Mouse (Mus musculus) heart, adult 2 months (tissue): ENCODE measurements around the gene Dpysl4. TPM values are rescaled to one million over a fixed set of nuclear protein-coding genes. Genes with fewer than 3 reads are reported as not detected.

Experiments
- DNase-seq, 2 experiments: peaks; one replicate each; pipeline ENCODE4 v3.0.0; 2021
- H3K27ac ChIP-seq: fragments of 200-600 bp; 2 replicates; pipeline ENCODE4 v1.8.1; 2022
- H3K27me3 ChIP-seq: fragments of 200-500 bp; 2 replicates; pipeline ENCODE4 v1.6.1; 2012; ENCODE audit warnings: mild to moderate bottlenecking, low read length, inconsistent platforms, mixed read lengths; ENCODE audit not compliant: control insufficient read depth, insufficient read depth
- H3K36me3 ChIP-seq: fragments of 200-500 bp; 2 replicates; pipeline ENCODE4 v1.6.1; 2012; ENCODE audit warnings: low read length, inconsistent platforms; ENCODE audit not compliant: control insufficient read depth, insufficient read depth
- H3K4me1 ChIP-seq: fragments of 200-500 bp; 2 replicates; pipeline ENCODE4 v1.6.1; 2011; ENCODE audit warnings: low read length; ENCODE audit not compliant: control insufficient read depth, insufficient read depth
- H3K4me3 ChIP-seq: fragments of 200-600 bp; 2 replicates; pipeline ENCODE4 v1.8.1; 2022
- H3K79me2 ChIP-seq: fragments of 200-500 bp; replicated peaks from 2 replicates; pipeline ENCODE4 v1.6.1; 2012; ENCODE audit warnings: mild to moderate bottlenecking, inconsistent platforms, low read length, moderate library complexity, mixed read lengths; ENCODE audit not compliant: control insufficient read depth, insufficient read depth
- H3K9ac ChIP-seq: fragments of 200-500 bp; 2 replicates; pipeline ENCODE4 v1.6.1; 2012; ENCODE audit warnings: low read depth, mild to moderate bottlenecking, control low read depth, inconsistent platforms, low read length, mixed read lengths
- CTCF ChIP-seq: fragments of 200-600 bp; IDR thresholded peaks from 2 replicates; pipeline ENCODE4 v1.8.1; 2022; ENCODE audit warnings: antibody characterized with exemption, mild to moderate bottlenecking, moderate library complexity
- EP300 ChIP-seq: fragments of 200-500 bp; IDR thresholded peaks from 2 replicates; pipeline ENCODE4 v1.6.1; 2011; ENCODE audit warnings: low read depth, low read length, control low read depth; ENCODE audit not compliant: insufficient read depth
- POLR2A ChIP-seq: fragments of 200-500 bp; IDR thresholded peaks from 2 replicates; pipeline ENCODE4 v1.6.1; 2011; ENCODE audit warnings: mild to moderate bottlenecking, low read depth, low read length, control low read depth; ENCODE audit not compliant: insufficient read depth
- WGBS: fragments of 180-500 bp; shearing (Covaris S2); methylation state at CpG from one replicate; pipeline ENCODE4 v1.1.7; 2018; 5-methylcytosine and 5-hydroxymethylcytosine counted together
- intact Hi-C: fragments of 180-260 bp; cut with DNase I; formaldehyde crosslinking; loops from one replicate; pipeline ENCODE4 v1.15.1; 2025
- polyA plus RNA-seq: library from polyadenylated mRNA; depleted of rRNA; stranded (reverse); fragments of >200 nt; gene quantifications from 2 replicates; pipeline ENCODE4 v1.2.3, GENCODE M21; 2012
- total RNA-seq, 2 experiments: library from RNA; stranded (reverse); gene quantifications; 2 replicates each; pipeline ENCODE4 v1.2.3; 2021

The Dpysl4 gene
- total and polyA plus RNA-seq, 3 experiments = 2.8 to 11.0 (median 3.9) TPM

GRCm38 (mm10) chr7:139086195-139087158, 676 bp downstream of the Dpysl4 start:
- Histone ChIP-seq H3K4me3 (peak overlapping the region; percentile 50), H3K36me3 (no peaks in the 10 kb centered on the region), H3K27ac (peak overlapping the region; percentile 49; the same call in 1 of the 2 replicates), H3K9ac (peak overlapping the region; percentile 76), H3K4me1 (peaks cover 3% of the 10 kb centered on the region; the same call in 1 of the 2 replicates), H3K79me2 (no peaks in the 10 kb centered on the region), H3K27me3 (no peaks in the 10 kb centered on the region)
- intact Hi-C loops = no loop called here
- WGBS = 4% methylated on average over 61 of the region's 61 CpGs
- TF ChIP-seq EP300 (no peak), POLR2A (no peak), CTCF (no peak)
- DNase-seq = peak; percentile 18 to 59

DNA sequence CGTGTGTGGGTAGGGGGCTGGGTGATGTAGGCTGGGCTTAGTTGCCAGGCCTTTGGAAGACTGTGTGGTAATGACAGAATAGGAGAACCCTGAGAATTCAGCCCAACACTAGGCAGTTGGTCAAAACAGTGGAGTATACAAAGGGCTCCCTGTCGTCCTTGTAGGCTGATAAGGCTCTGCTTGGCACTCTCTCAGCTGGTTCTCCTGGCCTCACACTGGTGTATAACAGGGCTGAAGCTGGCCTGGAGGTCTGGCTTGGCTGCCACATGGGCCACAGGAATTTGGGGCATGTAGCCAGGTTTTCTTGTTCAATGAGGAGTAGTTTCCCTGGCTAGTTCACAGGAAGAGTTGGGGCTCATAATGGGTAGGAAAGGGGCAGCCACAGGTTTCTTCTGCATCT, 2.0 kb downstream of the Dpysl4 start:
- 51% methylated on average over 2 of the region's 2 CpGs for WGBS
- H3K27me3 ChIP-seq = no peaks in the 10 kb centered on the region

GRCm38 (mm10) chr7:139089892-139090874, 4.4 kb downstream of the Dpysl4 start:
- WGBS = 80% methylated on average over 12 of the region's 12 CpGs
- Histone ChIP-seq H3K27me3 (no peaks in the 10 kb centered on the region), H3K79me2 (no peaks in the 10 kb centered on the region), H3K4me1 (peaks cover 3% of the 10 kb centered on the region; the same call in 1 of the 2 replicates), H3K9ac (no peak overlapping the region), H3K27ac (no peak overlapping the region), H3K36me3 (no peaks in the 10 kb centered on the region), H3K4me3 (no peak overlapping the region)
- DNase-seq = no peak
- no peak for TF ChIP-seq POLR2A
- no peak for TF ChIP-seq CTCF
- TF ChIP-seq EP300 = no peak
- intact Hi-C loops = no loop called here

More for the DNA sequence above, 2.0 kb downstream of the Dpysl4 start:
- peak; percentile 28 to 68 for DNase-seq
- peaks cover 3% of the 10 kb centered on the region; the same call in 1 of the 2 replicates for H3K4me1 ChIP-seq
- no peak overlapping the region for H3K9ac ChIP-seq
- intact Hi-C loops = no loop called here
- no peak overlapping the region for H3K27ac ChIP-seq
- H3K79me2 ChIP-seq = no peaks in the 10 kb centered on the region
- TF ChIP-seq EP300 (no peak), CTCF (no peak), POLR2A (no peak)
- H3K4me3 ChIP-seq = no peak overlapping the region
- H3K36me3 ChIP-seq = no peaks in the 10 kb centered on the region

DNA sequence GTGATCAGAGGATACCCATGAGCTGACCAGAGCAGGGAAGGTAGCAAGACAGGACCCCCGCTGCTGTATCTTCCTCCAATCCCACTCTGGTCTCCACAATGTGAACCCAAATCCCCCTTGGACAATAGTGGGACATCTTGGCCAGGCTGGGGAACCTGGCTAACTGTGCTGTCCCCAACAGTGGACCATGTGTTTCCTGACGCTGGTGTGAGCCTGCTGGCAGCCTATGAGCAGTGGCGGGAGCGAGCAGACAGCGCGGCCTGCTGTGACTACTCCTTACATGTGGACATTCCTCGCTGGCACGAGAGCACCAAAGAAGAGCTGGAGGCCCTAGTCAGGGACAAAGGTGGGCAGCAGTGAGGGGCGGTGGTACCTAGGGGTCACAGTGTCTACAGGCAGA, 5.9 kb downstream of the Dpysl4 start:
- Histone ChIP-seq H3K9ac (no peak overlapping the region), H3K4me3 (no peak overlapping the region), H3K4me1 (peaks cover 3% of the 10 kb centered on the region; the same call in 1 of the 2 replicates), H3K79me2 (no peaks in the 10 kb centered on the region), H3K27me3 (no peaks in the 10 kb centered on the region), H3K27ac (no peak overlapping the region), H3K36me3 (no peaks in the 10 kb centered on the region)
- intact Hi-C loops = no loop called here
- WGBS = 88% methylated on average over 9 of the region's 9 CpGs
- no peak for DNase-seq
- TF ChIP-seq EP300 = no peak
- TF ChIP-seq POLR2A = no peak
- TF ChIP-seq CTCF = no peak

- Histone ChIP-seq H3K9ac (no peak overlapping the region), H3K27ac (no peak overlapping the region), H3K4me1 (peaks cover under 1% of the 10 kb centered on the region; the same call in 1 of the 2 replicates), H3K27me3 (no peaks in the 10 kb centered on the region), H3K79me2 (no peaks in the 10 kb centered on the region), H3K4me3 (no peak overlapping the region), H3K36me3 (no peaks in the 10 kb centered on the region)
- no peak for DNase-seq
- 89% methylated on average over 5 of the region's 5 CpGs for WGBS
- TF ChIP-seq CTCF = no peak
- TF ChIP-seq EP300 = no peak
- TF ChIP-seq POLR2A = no peak
- intact Hi-C loops = no loop called here
Measured at GRCm38 (mm10) chr7:139092676-139093075, 6.9 kb downstream of the Dpysl4 start.
